Mouse (Mus musculus) adrenal gland, adult 18-20 months (tissue): ENCODE results near the gene Dennd4a. TPM values are rescaled to one million over a fixed set of nuclear protein-coding genes. Genes with fewer than 3 reads are reported as not detected.
A peak's percentile ranks its signal among the peaks of the same experiment; 100 is the strongest.
"Not testable (repeated sequence)": the region's sequence is repeated elsewhere in the genome, so short reads cannot be mapped to it uniquely, and the experiment has no call there.

Experiments
- DNase-seq, 2 experiments: peaks; one replicate each; pipeline ENCODE4 v3.0.0; 2021 to 2022; ENCODE audit warnings: low spot score in 2 of 2
- total RNA-seq, 2 experiments: library from RNA; stranded (reverse); gene quantifications; 1 replicate in 1 of 2; 2 replicates in 1 of 2; pipeline ENCODE4 v1.2.3; 2021

Dennd4a gene
- total RNA-seq, 2 experiments from 2014 or later, result 15.9 to 18.9 TPM

DNA sequence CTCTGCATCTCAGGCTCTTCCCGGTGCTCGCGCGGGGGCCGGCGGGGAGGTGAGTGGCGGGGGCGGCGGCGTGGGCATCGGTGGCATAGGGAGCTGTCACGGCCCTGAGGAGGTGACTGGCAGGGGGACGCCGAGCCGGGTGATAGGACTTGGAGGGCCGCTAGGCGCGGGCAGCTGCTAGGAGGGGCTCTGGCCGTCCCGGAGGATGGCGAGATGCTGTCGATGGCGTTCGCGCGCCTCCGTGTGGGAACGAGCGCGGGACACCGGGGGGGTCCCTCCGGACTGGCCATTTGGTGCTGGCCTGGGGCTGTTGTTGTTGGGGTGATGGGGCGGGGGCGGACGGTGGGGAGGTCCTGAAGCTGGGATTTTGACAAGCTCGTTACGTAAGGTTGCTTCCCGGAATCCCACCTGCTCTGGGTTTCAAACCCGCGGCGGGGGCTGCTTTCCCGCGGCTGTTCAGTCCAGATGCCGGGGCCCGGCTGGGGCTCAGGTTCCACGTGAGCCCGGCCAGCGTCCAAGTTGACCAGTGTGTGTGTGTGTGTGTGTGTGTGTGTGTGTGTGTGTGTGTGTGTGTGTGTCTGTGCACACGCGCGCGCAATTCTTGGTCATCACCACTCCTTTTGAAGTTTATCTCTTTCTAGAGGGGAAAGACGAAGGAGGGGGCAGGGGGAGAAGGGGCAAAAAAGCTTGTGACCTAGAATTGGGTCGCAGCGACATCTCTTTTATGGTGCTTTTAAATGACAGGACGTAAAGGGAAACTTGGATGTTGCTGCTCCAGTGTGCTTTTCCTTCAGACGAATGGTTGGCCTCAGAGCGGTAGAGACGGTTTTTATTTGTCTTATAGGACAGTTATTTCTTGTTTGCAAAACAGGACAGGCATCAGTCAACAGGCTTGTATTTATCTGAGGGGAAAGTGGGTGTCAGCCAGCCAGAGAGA lies 666 bp downstream of the Dennd4a start:
- peak; percentile 59 to 61 for DNase-seq

DNA sequence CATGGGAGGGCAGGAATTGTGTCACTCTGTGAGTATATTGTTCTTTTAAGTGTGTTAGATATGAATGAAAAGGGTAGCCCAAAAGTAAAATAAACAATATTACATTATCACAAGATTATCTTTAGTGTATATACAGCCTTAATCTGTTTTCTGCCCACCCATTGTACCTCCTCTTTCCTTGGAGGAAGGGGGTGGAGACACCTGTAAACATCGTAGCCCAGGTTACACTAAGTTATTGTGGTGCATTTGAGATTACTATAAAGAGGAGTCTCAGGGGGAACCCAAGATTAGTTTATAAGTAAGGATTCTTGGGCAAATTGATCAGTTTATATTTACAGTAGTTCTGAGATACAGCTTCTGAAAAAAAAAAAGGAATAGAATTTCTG lies 1.3 kb downstream of the Dennd4a start:
- no peak for DNase-seq

DNA sequence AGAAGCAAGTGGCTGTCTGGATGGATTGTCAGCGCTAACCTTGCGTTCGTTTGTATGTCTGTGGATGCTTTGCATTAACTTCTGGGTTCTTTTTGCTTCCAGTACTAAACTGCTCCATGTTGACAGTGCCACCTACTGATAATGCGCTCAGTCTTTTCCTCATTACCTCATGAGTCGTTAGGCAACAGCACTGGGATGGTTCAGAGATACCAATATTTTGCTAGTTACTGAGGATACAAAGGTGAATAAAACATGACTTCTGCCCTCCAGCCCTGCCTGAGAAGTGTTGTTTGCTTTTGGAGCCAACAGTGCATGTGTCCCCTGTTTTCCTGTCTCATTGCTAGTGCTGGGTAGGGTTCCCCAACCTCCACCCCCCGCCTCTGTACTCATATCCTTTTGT lies 3.1 kb downstream of the Dennd4a start:
- DNase-seq, result no peak

DNA sequence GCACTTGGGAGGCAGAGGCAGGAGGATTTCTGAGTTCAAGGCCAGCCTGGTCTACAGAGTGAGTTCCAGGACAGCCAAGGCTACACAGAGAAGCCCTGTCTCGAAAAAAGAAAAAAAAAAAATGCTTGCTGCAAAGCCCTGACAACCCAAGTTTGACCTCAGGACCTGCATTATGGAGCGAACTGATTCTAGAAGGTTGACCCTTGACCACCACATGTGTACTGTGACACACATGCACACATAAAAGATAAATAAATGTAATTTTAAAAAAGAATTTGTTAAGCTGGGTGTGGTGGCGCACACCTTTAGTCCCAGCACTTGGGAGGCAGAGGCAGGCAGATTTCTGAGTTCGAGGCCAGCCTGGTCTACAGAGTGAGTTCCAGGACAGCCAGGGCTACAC lies 8.5 kb downstream of the Dennd4a start:
- not testable (repeated sequence) for DNase-seq

DNA sequence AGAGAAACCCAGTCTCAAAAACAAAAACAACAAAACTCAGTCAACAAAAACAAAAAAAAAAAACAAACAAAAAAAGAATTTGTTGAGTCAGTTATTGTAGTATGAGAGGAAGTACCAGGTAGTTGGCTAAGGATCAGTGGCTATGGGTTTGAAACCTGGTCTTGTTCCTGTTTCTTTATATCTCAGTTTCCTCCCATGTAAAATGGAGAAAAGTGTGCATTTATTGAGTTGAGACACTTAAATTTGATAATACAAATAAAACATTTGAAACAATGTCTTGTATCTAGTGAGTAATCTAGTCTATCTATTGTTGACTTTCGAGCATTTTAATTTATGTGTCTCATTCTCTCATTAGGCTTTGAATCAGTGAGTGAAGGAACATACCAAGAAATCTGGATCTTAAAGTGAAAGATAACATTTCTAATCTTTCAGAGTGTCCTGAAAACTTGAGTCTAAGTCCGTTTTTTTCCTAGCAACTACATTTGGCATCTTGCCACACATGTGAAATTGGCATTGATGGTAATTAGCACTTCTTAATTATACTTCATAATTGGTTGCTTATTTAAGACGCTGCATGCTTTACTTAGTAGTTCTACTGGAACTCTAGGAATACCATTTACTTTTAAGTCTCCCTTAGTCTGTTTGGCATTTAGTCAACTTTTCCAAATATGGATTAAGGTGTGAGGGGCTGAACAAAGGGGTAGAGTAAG lies 9.1 kb downstream of the Dennd4a start:
- no peak for DNase-seq

DNA sequence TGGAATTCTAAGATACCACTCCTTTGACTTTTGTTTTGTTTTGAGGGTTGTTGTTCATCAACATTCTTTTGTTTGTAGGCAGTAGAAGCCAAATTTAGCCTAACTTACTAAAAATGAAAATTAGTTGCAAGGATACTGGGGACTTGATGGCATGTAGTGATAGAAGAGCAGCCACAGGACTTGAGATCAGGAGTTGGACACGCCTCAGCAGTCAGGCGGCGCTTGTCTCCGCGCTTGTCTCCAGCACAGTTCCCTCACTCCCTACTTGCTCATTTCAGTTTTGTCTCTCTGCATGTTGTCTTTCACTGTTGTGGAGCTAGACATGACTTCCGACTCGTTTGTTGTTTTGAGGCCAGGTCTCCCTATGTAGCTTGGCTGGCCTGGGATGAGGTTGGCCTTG lies 11.1 kb downstream of the Dennd4a start:
- no peak for DNase-seq

DNA sequence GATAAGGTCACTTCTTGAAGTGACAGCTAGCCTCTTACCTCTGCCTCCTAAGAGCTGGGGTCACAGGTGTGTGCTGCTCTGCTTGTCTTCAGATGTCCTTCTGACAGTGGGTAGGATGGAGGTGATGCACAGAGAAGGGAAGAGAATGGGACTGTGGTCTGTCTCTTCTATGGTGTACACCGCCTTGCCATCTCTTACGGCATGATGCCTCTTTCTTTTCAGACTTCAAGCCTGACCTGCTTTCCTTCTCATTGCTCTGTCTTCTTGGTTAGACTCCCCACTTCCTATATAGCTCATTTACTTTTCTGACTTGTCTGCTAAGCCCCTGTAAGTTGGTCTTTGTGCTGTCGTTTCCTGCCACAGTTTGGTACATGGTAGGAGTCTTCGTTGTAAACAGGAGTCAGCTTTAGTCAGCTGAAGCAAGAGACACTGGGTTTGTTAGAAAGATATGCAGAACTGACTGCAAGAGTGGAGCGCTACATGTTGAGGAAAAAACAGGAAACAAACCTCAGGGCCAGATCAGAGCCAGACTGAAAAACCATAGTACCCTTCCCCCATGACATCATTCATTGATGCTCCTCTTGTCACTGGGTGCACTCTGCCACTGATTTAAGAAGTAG lies 13.4 kb downstream of the Dennd4a start:
- DNase-seq, result no peak

DNA sequence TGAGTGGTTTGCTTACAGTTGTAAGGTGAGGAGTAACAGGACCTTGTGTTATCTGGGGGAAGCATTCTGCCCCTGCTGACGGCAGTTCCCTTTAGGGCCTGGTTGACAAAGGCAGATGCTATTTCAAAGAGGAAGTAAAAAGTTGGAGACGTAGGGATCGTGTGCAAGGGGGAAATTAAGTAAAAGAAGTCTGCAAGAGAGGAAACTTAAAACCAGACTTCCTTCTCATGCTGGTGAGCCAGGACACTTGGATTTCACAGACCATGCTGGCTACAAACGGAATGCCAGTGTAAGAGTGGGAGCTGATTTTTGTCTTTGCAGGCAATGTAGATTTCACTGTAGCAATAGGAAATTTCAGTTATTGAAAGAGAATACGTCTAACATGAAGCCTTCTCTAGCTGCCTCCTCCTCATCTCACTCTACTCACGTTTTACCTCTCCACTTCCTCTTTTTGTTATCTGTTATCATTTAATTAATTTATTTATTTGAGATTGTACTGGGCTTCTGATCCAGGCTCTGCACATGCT lies 19.0 kb downstream of the Dennd4a start:
- DNase-seq, result no peak

DNA sequence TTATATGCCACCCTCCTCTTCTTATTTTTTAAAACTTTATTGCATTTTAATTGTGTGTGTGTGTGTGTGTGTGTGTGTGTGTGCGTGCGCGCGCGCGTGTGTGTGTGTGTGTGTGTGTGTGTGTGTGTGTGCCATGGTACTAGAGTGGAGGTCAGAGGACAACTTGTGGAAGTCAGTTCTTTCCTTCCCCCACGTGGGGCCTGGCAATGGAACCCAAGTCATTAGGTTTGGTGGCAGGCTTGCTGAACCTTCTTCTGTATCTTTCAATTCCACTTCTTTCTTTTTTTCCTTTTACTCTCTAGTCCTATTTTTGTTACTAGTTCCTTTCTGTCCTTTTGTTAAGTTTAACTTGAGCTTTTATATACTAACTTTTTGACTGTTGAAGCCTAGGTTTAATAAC lies 19.5 kb downstream of the Dennd4a start:
- DNase-seq, result no peak

DNA sequence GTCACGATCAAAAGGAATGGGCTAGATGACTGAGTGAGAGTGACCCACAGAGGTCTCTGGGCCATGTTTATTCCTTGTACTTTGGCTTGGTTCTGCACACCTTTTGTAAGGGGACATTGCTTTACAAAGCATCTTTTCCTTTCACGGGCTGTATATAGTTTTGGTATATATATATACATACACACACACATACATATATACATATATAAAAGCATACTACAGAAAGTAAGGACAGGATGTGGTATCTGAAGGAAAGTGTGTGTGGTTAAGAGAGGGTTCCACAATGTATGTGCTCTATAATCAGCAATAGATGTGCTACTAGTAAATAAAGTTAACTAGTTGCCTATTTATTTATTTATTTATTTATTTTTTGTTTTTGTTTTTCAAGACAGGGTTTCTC lies 20.6 kb downstream of the Dennd4a start:
- no peak for DNase-seq

DNA sequence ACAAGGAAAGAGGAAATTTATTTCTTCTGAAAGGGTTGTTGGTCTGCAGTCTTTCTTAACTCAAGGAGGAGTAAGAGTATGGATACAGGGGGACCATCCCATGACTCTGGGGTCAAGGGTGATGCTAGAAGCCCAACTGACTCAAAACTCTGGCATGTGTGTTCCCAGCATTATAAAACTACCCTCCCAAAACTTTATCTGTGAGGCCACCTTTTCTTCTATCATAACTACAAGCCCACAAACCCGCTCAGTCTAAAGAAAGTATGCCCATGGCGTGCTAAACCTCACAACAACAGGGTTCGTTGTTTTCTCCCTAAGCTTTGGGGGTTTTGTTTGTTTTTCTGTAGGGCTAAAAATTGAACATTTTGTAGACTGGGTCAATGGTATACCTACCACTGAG lies 23.3 kb downstream of the Dennd4a start:
- no peak for DNase-seq

DNA sequence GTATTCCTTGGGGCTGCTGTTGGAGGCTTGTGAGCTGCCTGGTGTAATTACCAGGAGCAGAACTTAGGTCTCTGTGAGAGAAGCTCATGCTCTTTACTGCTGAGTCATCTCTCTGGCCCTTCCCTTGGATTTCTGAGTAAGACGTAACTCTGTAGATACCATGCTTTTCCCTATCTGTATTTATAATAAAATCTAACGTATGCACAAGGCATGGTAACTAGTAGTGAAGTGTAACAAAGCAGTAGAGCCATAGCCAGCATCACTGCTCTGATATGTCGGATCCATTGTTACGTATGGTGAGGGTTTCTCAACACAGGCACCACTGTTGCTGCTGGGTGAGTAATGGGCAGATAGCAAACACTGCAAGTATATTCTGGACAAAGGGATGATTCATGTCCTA lies 34.2 kb downstream of the Dennd4a start:
- DNase-seq, result no peak

DNA sequence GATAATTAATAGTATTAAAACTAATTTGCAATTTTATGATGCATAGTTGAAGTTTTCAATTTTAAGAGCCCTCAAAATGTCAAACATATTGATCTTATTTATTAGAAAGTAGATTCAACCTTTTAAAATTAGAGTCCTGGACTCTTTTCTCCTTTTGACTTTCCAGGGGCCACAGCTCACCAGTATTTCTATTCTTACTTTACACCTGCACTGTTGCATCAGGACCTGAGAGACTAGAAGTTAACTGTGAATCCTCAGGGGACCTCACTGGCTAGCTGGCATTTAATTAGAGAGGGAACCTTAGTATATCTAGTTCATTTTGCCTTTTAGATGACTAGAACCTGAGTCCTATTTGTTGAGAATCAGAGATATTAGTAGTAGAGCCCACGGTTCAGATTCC lies 38.4 kb downstream of the Dennd4a start:
- no peak for DNase-seq

DNA sequence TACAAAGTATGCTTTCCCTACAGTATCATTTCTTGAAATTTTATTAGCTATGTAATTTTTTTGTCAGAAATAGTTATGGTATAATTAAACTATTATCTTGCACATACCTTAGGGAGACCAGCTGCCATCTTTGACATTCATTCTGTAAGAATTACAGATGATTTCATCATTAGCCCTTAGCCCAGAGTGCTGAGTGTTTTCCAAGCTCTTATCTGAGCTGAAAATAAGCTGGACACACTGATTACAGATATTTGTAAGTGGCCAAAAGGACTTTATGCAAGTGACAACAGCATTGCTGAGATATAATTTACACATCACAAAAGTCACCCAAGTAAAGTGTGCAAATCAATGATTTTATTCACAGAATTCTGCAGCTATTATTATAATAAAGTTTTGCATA lies 48.9 kb downstream of the Dennd4a start:
- DNase-seq, result no peak

DNA sequence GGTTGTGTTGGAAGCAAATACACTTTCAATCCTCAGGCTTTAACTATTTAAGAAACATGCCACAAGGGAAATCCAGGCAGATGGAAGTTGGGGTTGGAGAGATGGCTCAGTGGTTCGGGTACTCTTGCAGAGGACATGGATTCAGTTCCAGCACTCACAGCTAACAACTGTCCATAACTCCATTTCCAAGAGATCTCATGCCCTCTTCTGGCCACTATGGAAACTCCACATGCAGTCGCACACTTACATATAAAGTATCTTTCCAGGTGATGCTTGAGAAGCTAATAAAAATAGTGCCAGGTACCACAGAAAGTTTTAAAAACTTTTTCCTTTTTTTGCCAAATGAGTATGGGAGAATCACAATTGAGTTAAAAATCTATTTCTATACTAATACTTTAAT lies 51.5 kb downstream of the Dennd4a start:
- no peak for DNase-seq

DNA sequence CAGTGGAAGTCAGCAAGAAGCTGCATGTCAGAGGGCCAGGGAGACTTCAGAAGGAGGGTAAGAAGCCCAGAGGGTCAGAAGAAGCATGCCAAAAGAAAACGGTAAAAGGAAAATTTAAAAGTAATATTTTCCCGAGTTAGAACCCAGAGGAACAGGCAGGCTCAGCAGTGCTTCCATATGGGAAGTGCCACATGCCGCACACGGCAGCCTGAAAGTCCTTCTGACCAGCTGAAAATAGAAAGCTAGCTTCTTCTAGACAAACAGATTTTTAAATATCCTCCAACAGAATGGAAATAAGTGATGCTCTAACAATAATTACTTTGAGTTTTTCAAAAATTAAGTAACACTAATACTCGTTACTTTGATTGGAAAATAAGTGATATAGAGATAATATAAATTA lies 74.9 kb downstream of the Dennd4a start:
- no peak for DNase-seq

DNA sequence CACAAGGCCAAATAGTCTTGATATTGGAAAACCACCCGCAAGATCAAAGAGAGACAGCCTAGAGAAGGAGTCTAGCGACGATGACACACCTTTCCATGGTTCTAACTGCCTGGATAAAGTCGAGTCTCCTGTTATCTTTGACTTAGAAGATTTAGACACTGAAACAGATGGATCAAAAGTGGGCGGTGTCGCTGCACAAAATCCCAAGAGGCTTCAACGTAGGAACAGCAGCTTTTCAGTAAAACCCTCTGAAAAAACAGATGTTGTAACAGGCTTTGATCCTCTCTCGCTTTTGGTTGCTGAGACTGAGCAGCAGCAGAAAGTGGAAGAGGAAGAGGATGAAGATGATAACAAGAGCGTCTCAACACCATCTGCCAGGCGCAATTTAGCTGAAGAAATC lies 85.5 kb downstream of the Dennd4a start:
- no peak for DNase-seq

DNA sequence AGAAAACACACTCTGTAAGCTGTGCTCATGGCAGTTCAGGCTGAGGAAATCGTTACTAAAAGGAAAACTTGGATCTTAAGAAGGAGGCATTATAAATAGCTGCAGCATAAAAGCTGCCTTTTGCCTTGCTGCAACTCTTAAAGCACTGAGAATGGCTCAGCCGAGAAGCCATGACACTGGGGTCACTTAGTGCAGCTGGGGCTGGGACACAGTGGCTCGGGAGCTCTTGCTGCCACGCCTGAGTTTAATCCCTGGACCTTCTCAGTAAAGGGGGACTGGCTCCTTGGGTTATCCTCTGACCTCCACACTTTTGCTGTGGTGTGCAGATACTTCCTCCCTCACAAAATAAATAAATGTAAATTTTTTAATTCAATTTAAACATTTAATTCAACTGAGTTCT lies 91.7 kb downstream of the Dennd4a start:
- no peak for DNase-seq

DNA sequence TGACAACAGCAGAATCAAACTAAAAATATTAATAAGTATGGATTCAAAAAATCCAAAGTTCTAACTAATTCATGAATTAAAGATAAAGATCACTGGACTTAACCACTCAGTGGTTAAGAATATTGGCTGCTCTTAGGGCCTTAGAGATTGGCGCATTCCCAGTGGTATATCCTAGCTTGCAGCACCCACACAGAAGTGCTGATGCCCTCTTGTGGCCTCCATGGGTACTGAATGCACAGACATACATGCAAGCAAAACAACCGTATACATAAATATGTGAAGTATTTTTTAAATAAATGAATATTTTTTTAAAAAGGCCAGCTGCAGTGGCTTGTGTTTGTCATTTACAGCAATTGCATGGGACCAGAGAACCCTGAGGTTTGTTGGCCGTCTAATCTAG lies 92.2 kb downstream of the Dennd4a start:
- DNase-seq, result peak; percentile 64 to 70

DNA sequence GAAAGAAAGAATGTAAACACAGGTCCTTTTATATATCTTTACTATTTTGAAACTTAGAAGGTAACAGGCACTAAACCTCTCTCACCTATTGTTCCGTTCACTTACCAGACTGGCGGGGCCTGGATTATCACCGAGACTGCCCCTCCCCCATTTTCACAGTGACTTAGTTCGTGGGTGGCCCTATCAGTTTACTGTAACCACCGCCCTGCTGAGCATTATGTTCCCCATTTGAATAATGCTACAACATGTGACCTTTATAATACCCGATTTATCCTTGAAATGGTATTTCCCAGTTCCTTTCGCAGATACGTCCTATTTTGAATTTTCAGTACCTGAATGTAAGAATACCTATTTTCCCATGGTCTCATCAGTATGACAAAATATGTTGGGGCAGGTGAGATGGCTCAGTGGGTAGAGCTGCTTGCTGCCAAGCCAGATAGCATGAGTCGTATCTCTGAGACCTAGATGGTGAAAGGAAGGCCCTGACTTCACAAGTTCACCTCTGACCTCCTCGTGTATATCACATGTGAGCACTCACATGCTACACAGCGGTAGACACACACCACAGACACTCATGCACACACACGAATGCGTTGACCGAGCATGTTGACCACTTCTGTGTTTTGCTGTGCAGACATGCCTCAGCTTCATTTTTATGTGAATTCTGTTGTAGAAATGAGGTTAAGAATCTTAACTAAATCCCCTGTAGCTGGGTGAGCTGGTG lies 93.9 kb downstream of the Dennd4a start:
- DNase-seq, result no peak

DNA sequence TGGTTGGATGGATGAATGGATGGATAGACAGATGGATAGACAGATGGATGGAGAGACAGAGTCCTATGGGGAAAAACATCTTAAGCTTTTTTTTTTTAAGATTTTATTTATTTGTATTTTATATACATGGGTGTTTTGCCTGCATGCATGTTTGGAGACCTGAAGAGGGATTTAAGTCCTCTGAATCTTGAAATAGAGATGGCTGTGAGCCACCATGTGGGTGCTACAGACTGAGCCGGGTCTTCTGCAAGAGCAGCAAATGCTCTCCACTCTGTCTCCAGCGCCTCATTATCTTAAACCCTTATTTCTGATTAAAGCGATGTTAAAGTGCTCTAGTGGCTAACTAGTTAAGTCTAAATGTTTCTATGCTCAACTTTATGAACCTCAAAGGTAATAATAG lies 96.3 kb downstream of the Dennd4a start:
- no peak for DNase-seq
